Mouse (Mus musculus): ENCODE measurements around the gene Cabp2. TPM values are rescaled to one million over a fixed set of nuclear protein-coding genes. Genes with fewer than 3 reads are reported as not detected.
"Not testable (repeated sequence)": the region's sequence is repeated elsewhere in the genome, so short reads cannot be mapped to it uniquely, and the experiment has no call there.

Gene Cabp2
- polyA plus RNA-seq, 1 experiment from 2014 or later = not detected

DNA sequence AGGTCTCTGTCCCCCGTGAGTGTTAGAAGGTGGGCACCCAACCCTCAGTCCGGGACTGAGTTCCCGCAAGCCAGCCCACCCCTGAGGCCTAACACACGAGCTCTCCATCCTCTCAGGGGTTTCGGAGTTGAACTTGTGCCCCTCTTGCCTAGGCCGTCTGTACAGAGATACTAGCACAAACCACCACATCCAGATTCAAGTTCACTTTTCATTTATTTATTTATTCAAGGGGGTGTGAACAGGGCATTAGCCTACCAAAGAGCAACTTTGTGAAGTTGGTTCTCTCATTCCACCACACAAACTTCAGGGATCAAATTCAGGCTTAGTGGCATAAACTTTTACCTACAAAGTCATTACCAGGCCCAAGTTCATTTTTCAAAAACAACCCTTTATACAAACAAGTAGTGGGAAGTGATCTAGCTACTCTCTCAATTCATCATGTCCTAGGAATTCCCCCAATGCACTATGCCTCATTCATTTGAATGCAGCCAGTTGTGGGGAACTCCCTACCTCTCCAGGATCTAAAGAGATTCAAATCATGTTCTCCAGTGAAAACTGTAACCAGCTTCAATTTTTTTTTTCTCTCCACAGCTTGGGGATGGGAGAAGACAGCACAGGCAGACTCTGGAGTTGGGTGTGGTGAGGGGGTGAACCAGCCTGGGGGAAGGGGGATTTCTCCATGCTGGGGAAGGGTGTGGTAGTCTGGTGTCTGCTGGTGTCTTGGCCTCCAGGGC, 54.0 kb downstream of the Cabp2 start:
- ATAC-seq (ENCODE audit: insufficient number of reproducible peaks, low FRiP score, low TSS enrichment, low read depth) = not testable (repeated sequence)
- WGBS = 76% methylated on average over 6 of the region's 6 CpGs

DNA sequence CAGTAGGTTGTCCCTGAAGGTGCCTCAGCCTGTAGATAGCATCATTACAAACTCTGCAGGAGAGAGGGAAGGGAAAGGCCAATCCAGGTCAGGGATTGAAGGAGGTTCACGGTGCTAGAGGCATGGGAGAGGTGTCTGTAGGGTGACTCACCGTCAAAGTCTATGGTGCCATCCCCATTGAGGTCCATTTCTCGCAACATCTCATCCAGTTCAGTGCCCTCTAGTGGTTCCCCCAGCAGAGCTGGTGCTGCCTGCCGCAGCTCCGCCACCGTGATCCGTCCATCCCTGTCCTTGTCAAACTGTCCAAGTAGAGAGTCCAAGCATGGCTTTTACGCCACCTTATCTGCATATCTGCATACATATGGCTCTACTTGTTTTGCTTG, 54.6 kb downstream of the Cabp2 start:
- not testable (repeated sequence) for H3K4me2 ChIP-seq; H3K9me3 ChIP-seq; H3K4me3 ChIP-seq; H3K9ac ChIP-seq; H3K4me1 ChIP-seq; H3K27me3 ChIP-seq; ATAC-seq (ENCODE audit: insufficient number of reproducible peaks, low FRiP score, low TSS enrichment, low read depth); H3K27ac ChIP-seq
- H3K36me3 ChIP-seq = peaks cover 25% of the 10 kb centered on the region
- WGBS = 24% methylated on average over 8 of the region's 8 CpGs

More for the DNA sequence above, 54.0 kb downstream of the Cabp2 start:
- H3K4me2 ChIP-seq, H3K4me1 ChIP-seq, H3K27me3 ChIP-seq, H3K4me3 ChIP-seq, H3K9me3 ChIP-seq, H3K9ac ChIP-seq, H3K27ac ChIP-seq: not testable (repeated sequence)
- H3K36me3 ChIP-seq = peaks cover 30% of the 10 kb centered on the region

DNA sequence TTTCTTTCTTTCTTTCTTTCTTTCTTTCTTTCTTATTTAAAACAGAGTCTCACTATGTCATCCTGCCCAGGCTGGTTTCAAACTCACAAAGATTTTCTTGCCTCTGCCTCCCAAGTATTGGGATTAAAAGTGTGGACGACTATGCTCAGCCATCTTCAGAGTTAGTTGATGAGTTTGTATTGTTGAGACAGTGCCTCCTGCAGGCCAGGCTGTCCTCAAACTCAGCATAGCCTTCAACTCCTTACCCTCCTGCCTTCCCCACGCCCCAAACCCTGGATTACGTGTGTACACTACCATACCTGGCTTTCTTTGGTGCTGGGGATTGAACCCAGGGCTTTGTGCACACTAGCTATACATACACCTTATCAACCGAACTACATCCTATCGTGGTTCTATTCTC, 55.1 kb downstream of the Cabp2 start:
- H3K27ac ChIP-seq = no peak overlapping the region
- no peak overlapping the region for H3K9ac ChIP-seq
- no peaks in the 10 kb centered on the region for H3K27me3 ChIP-seq
- no peak for ATAC-seq (ENCODE audit: insufficient number of reproducible peaks, low FRiP score, low TSS enrichment, low read depth)
- no peak overlapping the region for H3K4me2 ChIP-seq
- no peaks in the 10 kb centered on the region for H3K4me1 ChIP-seq
- H3K4me3 ChIP-seq = no peak overlapping the region
- 76% methylated on average over 5 of the region's 5 CpGs for WGBS
- no peaks in the 10 kb centered on the region for H3K9me3 ChIP-seq
- H3K36me3 ChIP-seq = peaks cover 20% of the 10 kb centered on the region

Other genes with a start within 250 kb of the Cabp2 start
- 32.3 and 32.7 TPM in 2 replicates for gene Chka, start 229.8 kb upstream of the Cabp2 start, polyA plus RNA-seq (2015; fragmentation: Nextera tagmentation; extraction: Ambion mirVana)
- 46.3 and 52.4 TPM in 2 replicates for gene Tcirg1, start 174.4 kb upstream of the Cabp2 start, polyA plus RNA-seq (2015; fragmentation: Nextera tagmentation; extraction: Ambion mirVana)
- 244 and 254 TPM in 2 replicates for gene Ndufs8, start 168.8 kb upstream of the Cabp2 start, polyA plus RNA-seq (2015; fragmentation: Nextera tagmentation; extraction: Ambion mirVana)
- 2.7 and 4.2 TPM in 2 replicates for gene Aldh3b1, start 151.8 kb upstream of the Cabp2 start, polyA plus RNA-seq (2015; fragmentation: Nextera tagmentation; extraction: Ambion mirVana)
- 26.1 and 30.5 TPM in 2 replicates for gene Unc93b1, start 146.4 kb upstream of the Cabp2 start, polyA plus RNA-seq (2015; fragmentation: Nextera tagmentation; extraction: Ambion mirVana)
- gene Aldh3b3, start 122.9 kb upstream of the Cabp2 start, polyA plus RNA-seq (2015; fragmentation: Nextera tagmentation; extraction: Ambion mirVana) = 3.7 and 6.7 TPM in 2 replicates
- 35.9 and 37.2 TPM in 2 replicates for gene Aldh3b2, start 109.2 kb upstream of the Cabp2 start, polyA plus RNA-seq (2015; fragmentation: Nextera tagmentation; extraction: Ambion mirVana)
- gene Acy3, start 95.0 kb upstream of the Cabp2 start, polyA plus RNA-seq (2015; fragmentation: Nextera tagmentation; extraction: Ambion mirVana) = 5.9 and 7.5 TPM in 2 replicates
- not detected in 2 replicates for gene Tbx10, start 88.8 kb upstream of the Cabp2 start, polyA plus RNA-seq (2015; fragmentation: Nextera tagmentation; extraction: Ambion mirVana)
- 31.5 and 33.4 TPM in 2 replicates for gene Nudt8, start 81.0 kb upstream of the Cabp2 start, polyA plus RNA-seq (2015; fragmentation: Nextera tagmentation; extraction: Ambion mirVana)
- gene Gm49405, start 81.0 kb upstream of the Cabp2 start, polyA plus RNA-seq (2015; fragmentation: Nextera tagmentation; extraction: Ambion mirVana) = 3.3 and 3.5 TPM in 2 replicates
- 3.8 and 4.4 TPM in 2 replicates for gene Doc2g, start 78.3 kb upstream of the Cabp2 start, polyA plus RNA-seq (2015; fragmentation: Nextera tagmentation; extraction: Ambion mirVana)
- gene Ndufv1, start 68.8 kb upstream of the Cabp2 start, polyA plus RNA-seq (2015; fragmentation: Nextera tagmentation; extraction: Ambion mirVana) = 193 and 209 TPM in 2 replicates
- 488 and 537 TPM in 2 replicates for gene Gstp1, start 43.6 kb upstream of the Cabp2 start, polyA plus RNA-seq (2015; fragmentation: Nextera tagmentation; extraction: Ambion mirVana)
- 1.4 and 2.3 TPM in 2 replicates for gene Gstp2, start 35.6 kb upstream of the Cabp2 start, polyA plus RNA-seq (2015; fragmentation: Nextera tagmentation; extraction: Ambion mirVana)
- 0.46 and 0.65 TPM in 2 replicates for gene Gstp3, start 22.0 kb upstream of the Cabp2 start, polyA plus RNA-seq (2015; fragmentation: Nextera tagmentation; extraction: Ambion mirVana)
- gene Cdk2ap2, start 15.6 kb downstream of the Cabp2 start, polyA plus RNA-seq (2015; fragmentation: Nextera tagmentation; extraction: Ambion mirVana) = 82.7 and 85.6 TPM in 2 replicates
- gene Pitpnm1, start 18.4 kb downstream of the Cabp2 start, polyA plus RNA-seq (2015; fragmentation: Nextera tagmentation; extraction: Ambion mirVana) = 5.6 and 6.2 TPM in 2 replicates
- gene Aip, start 44.3 kb downstream of the Cabp2 start, polyA plus RNA-seq (2015; fragmentation: Nextera tagmentation; extraction: Ambion mirVana) = 95.5 and 97.7 TPM in 2 replicates
- gene Gpr152, start 58.2 kb downstream of the Cabp2 start, polyA plus RNA-seq (2015; fragmentation: Nextera tagmentation; extraction: Ambion mirVana) = not detected in 2 replicates
- gene Cabp4, start 62.5 kb downstream of the Cabp2 start, polyA plus RNA-seq (2015; fragmentation: Nextera tagmentation; extraction: Ambion mirVana) = 0.05 and 0.06 TPM in 2 replicates
- gene Coro1b, start 67.0 kb downstream of the Cabp2 start, polyA plus RNA-seq (2015; fragmentation: Nextera tagmentation; extraction: Ambion mirVana) = 169 and 170 TPM in 2 replicates
- 7.4 and 9.5 TPM in 2 replicates for gene Ptprcap, start 72.0 kb downstream of the Cabp2 start, polyA plus RNA-seq (2015; fragmentation: Nextera tagmentation; extraction: Ambion mirVana)
- gene Rps6kb2, start 81.8 kb downstream of the Cabp2 start, polyA plus RNA-seq (2015; fragmentation: Nextera tagmentation; extraction: Ambion mirVana) = 68.8 and 79.3 TPM in 2 replicates
- gene Carns1, start 93.9 kb downstream of the Cabp2 start, polyA plus RNA-seq (2015; fragmentation: Nextera tagmentation; extraction: Ambion mirVana) = 1.8 and 2.7 TPM in 2 replicates
- 3.9 and 4.5 TPM in 2 replicates for gene Tbc1d10c, start 109.7 kb downstream of the Cabp2 start, polyA plus RNA-seq (2015; fragmentation: Nextera tagmentation; extraction: Ambion mirVana)
- gene Ppp1ca, start 110.5 kb downstream of the Cabp2 start, polyA plus RNA-seq (2015; fragmentation: Nextera tagmentation; extraction: Ambion mirVana) = 759 and 834 TPM in 2 replicates
- 31.6 and 33.5 TPM in 2 replicates for gene Rad9a, start 120.1 kb downstream of the Cabp2 start, polyA plus RNA-seq (2015; fragmentation: Nextera tagmentation; extraction: Ambion mirVana)
- gene Clcf1, start 132.7 kb downstream of the Cabp2 start, polyA plus RNA-seq (2015; fragmentation: Nextera tagmentation; extraction: Ambion mirVana) = 8.1 and 8.4 TPM in 2 replicates
- not detected in 2 replicates for gene AC109138.7, start 132.8 kb downstream of the Cabp2 start, polyA plus RNA-seq (2015; fragmentation: Nextera tagmentation; extraction: Ambion mirVana)
- 27.7 and 35.9 TPM in 2 replicates for gene Pold4, start 150.3 kb downstream of the Cabp2 start, polyA plus RNA-seq (2015; fragmentation: Nextera tagmentation; extraction: Ambion mirVana)
- gene Ssh3, start 187.6 kb downstream of the Cabp2 start, polyA plus RNA-seq (2015; fragmentation: Nextera tagmentation; extraction: Ambion mirVana) = 29.4 and 32.7 TPM in 2 replicates
- 11.8 TPM in 2 replicates for gene Ankrd13d, start 201.6 kb downstream of the Cabp2 start, polyA plus RNA-seq (2015; fragmentation: Nextera tagmentation; extraction: Ambion mirVana)
- gene Grk2, start 224.6 kb downstream of the Cabp2 start, polyA plus RNA-seq (2015; fragmentation: Nextera tagmentation; extraction: Ambion mirVana) = 18.5 and 20.5 TPM in 2 replicates